Mouse (Mus musculus) limb, embryonic 11.5 days (tissue): ENCODE data around the gene Setx. TPM values are rescaled to one million over a fixed set of nuclear protein-coding genes. Genes with fewer than 3 reads are reported as not detected.

Experiments
- polyA plus RNA-seq: library from polyadenylated mRNA; unstranded; fragments of >200 nt; fragmentation: Nextera tagmentation; extraction: Ambion mirVana; gene quantifications from 2 replicates; pipeline ENCODE4 v1.2.1, GENCODE M21; 2014

Gene Setx
- polyA plus RNA-seq, 1 experiment from 2014 or later = 12.2 TPM

Other genes starting within 250 kb of the Setx start
- not detected in 2 replicates for gene Barhl1, start 207.5 kb upstream of the Setx start, polyA plus RNA-seq
- gene Cfap77, start 69.1 kb upstream of the Setx start, polyA plus RNA-seq = not detected in 2 replicates
- 13.1 and 13.4 TPM in 2 replicates for gene Ttf1, start 63.9 kb upstream of the Setx start, polyA plus RNA-seq
- 0.60 and 0.68 TPM in 2 replicates for gene Ntng2, start 128.8 kb downstream of the Setx start, polyA plus RNA-seq
- 56.3 and 57.3 TPM in 2 replicates for gene Med27, start 222.6 kb downstream of the Setx start, polyA plus RNA-seq